In genomic region chr3:93375196-93375595, GRCm38 (mm10) we compare ENCODE assay signal across 24 mouse cellular contexts. TPM values are rescaled to one million over a fixed set of nuclear protein-coding genes. Genes with fewer than 3 reads are reported as not detected.
"Had no signal": no experiment of that assay in that cellular context is flagged by ENCODE, and none has a peak within 500 bp of the region (broad histone marks: within the 10 kb centered on the region; RNA-seq: fewer than 3 reads in every experiment).

No protein-coding gene starts in this region.

- H3K4me1 ChIP-seq: midbrain, embryonic 10.5 days; midbrain, embryonic 12.5 days; neural tube, embryonic 13.5 days; neural tube, embryonic 15.5 days had no signal

- DNase-seq: lung, adult 18-20 months; lung, embryonic 14.5 days; lung, postnatal 10 days; lung, postnatal 4 days; midbrain, embryonic 14.5 days; retina, postnatal 1 day; right cerebral cortex, adult 18-20 months; right cerebral cortex, postnatal 25 days; right cerebral cortex, postnatal 4 days; spleen, adult 18-20 months; thymus, adult 18-20 months; thymus, postnatal 14 days; thymus, postnatal 36 days had no signal

- H3K4me3 ChIP-seq: midbrain, embryonic 10.5 days; midbrain, embryonic 12.5 days; myocyte; neural tube, embryonic 13.5 days; neural tube, embryonic 15.5 days had no signal

- ATAC-seq: midbrain, embryonic 16.5 days had no signal

- H3K27ac ChIP-seq: midbrain, embryonic 10.5 days; midbrain, embryonic 12.5 days; neural tube, embryonic 13.5 days; neural tube, embryonic 15.5 days had no signal

RNA-seq across cellular contexts. Expression of gene Rptn, which starts 18.3 kb away (rescaled TPM):
- total RNA-seq: megakaryocyte-erythroid progenitor cell, adult 5-6 weeks had no signal
- polyA plus RNA-seq: liver, embryonic 16.5 days; lung, embryonic 14.5 days; midbrain, embryonic 10.5 days; midbrain, embryonic 12.5 days; midbrain, embryonic 14.5 days; midbrain, embryonic 16.5 days; myocyte; neural tube, embryonic 11.5 days; neural tube, embryonic 13.5 days; neural tube, embryonic 15.5 days; small intestine, adult 2 months; stomach, embryonic 14.5 days had no signal

RNA-seq across cellular contexts. Expression of gene Hrnr, which starts 55.6 kb away (rescaled TPM):
- total RNA-seq: megakaryocyte-erythroid progenitor cell, adult 5-6 weeks had no signal
- polyA plus RNA-seq: liver, embryonic 16.5 days; lung, embryonic 14.5 days; midbrain, embryonic 10.5 days; midbrain, embryonic 12.5 days; midbrain, embryonic 14.5 days; midbrain, embryonic 16.5 days; myocyte; neural tube, embryonic 11.5 days; neural tube, embryonic 13.5 days; small intestine, adult 2 months; stomach, embryonic 14.5 days had no signal
